8 mouse cellular contexts compared by ENCODE assay signal in the genomic region with DNA sequence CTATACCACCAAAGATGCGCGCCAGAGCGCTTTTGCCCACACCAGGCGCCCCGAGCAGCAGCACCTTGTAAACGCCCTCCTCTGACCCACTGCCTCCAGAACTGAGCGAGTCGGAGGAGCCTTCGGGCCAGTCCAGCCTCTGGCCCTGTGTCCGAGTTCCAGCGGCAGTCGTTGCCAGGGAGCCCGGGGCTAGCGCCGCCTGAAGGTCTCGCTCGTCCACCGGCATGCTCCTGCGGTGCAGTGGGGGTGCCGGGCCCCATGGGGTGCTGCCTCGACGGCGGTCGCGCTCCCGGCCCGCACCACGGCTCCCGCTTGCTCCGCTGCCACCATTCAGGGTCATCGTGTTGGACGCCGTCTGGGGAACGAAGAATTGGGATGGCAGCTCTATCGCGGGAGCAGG. TPM values are rescaled to one million over a fixed set of nuclear protein-coding genes. Genes with fewer than 3 reads are reported as not detected.
A peak's percentile ranks its signal among the peaks of the same experiment; 100 is the strongest.
DNase-seq lines count a peak whose midpoint lies in the region; ATAC-seq lines count a peak whose summit lies in the region.

No protein-coding gene starts in this region.

- H3K9ac ChIP-seq in heart, embryonic 16.5 days (ENCODE audit: low read length): peak overlapping the region; percentile 95
- peak overlapping the region; percentile 68 for H3K9ac ChIP-seq in limb, embryonic 13.5 days

- H3K4me2 ChIP-seq in heart, embryonic 16.5 days (ENCODE audit: low read depth, low read length): peak overlapping the region; percentile 76
- H3K4me2 ChIP-seq in limb, embryonic 13.5 days (replicated peaks): peak overlapping the region; percentile 77

- no peak for ATAC-seq in heart, embryonic 16.5 days (replicated peaks; ENCODE audit: extremely low read depth, insufficient read depth, low FRiP score)
- ATAC-seq in limb, embryonic 13.5 days (ENCODE audit: low FRiP score, low read depth): 0 out of 2 replicates have a peak, but pooled peaks have one; percentile 2
- 0 out of 2 replicates have a peak, but pooled peaks have one; percentile 11 for ATAC-seq in monocyte, adult 5-6 weeks (replicated peaks; ENCODE audit: insufficient number of reproducible peaks, low FRiP score, low TSS enrichment, poor library complexity, severe bottlenecking)

- H3K27ac ChIP-seq in brown adipose tissue, adult 24 weeks (replicated peaks; ENCODE audit: low read depth, low read length): no peak overlapping the region
- H3K27ac ChIP-seq in heart, embryonic 16.5 days (ENCODE audit: low read length): peak overlapping the region; percentile 96
- no peak overlapping the region; the same call in 1 of the 2 replicates for H3K27ac ChIP-seq in limb, embryonic 13.5 days

- no peaks in the 10 kb centered on the region for H3K27me3 ChIP-seq in heart, embryonic 16.5 days (ENCODE audit: control insufficient read depth, insufficient read depth, low read length)
- H3K27me3 ChIP-seq in limb, embryonic 13.5 days: peaks cover 20% of the 10 kb centered on the region

- H3K9me3 ChIP-seq in heart, embryonic 16.5 days (replicated peaks; ENCODE audit: control insufficient read depth, low read length): no peaks in the 10 kb centered on the region
- H3K9me3 ChIP-seq in limb, embryonic 13.5 days: no peaks in the 10 kb centered on the region

- H3K36me3 ChIP-seq in heart, embryonic 16.5 days (ENCODE audit: control insufficient read depth, insufficient read depth): peaks cover 23% of the 10 kb centered on the region
- H3K36me3 ChIP-seq in limb, embryonic 13.5 days: peaks cover 8% of the 10 kb centered on the region

- DNase-seq in right cerebral cortex, postnatal 10 days (ENCODE audit: low spot score in 2 of 2): peak; percentile 32 to 36
- DNase-seq in right cerebral cortex, adult 2 months (ENCODE audit: low spot score in 2 of 2): no peak
- no peak for DNase-seq in cerebellum, adult 11-12 months
- DNase-seq in frontal cortex, postnatal 36 days (ENCODE audit: low spot score in 2 of 2): no peak

- 1% methylated on average over 36 of the region's 36 CpGs for WGBS in heart, embryonic 16.5 days
- under 1% methylated on average over 36 of the region's 36 CpGs for WGBS in limb, embryonic 13.5 days

- H3K4me1 ChIP-seq in brown adipose tissue, adult 24 weeks (ENCODE audit: control insufficient read depth, insufficient read depth, insufficient read length, low read length): peaks cover 14% of the 10 kb centered on the region; the same call in 1 of the 2 replicates
- H3K4me1 ChIP-seq in heart, embryonic 16.5 days (ENCODE audit: control insufficient read depth, insufficient read depth, low read length): peaks cover 36% of the 10 kb centered on the region
- peaks cover 31% of the 10 kb centered on the region for H3K4me1 ChIP-seq in limb, embryonic 13.5 days

- peak overlapping the region; percentile 50 for H3K4me3 ChIP-seq in brown adipose tissue, adult 24 weeks (ENCODE audit: insufficient read depth, low read depth, low read length)
- H3K4me3 ChIP-seq in heart, embryonic 16.5 days (ENCODE audit: low read length): peak overlapping the region; percentile 84
- peak overlapping the region; percentile 48 for H3K4me3 ChIP-seq in limb, embryonic 13.5 days

RNA-seq across cellular contexts. Expression of a gene that starts 0.6 kb away (rescaled TPM):
- polyA plus RNA-seq in brown adipose tissue, adult 24 weeks (2012; ENCODE audit: insufficient read depth, insufficient read length, missing spikeins): 1.5 and 2.0 TPM in 2 replicates
- 289 and 293 TPM in 2 replicates for polyA plus RNA-seq in heart, embryonic 16.5 days (2015; fragmentation: Nextera tagmentation; extraction: Ambion mirVana)
- 18.1 TPM in 2 replicates for polyA plus RNA-seq in limb, embryonic 13.5 days (2015; fragmentation: Nextera tagmentation; extraction: Ambion mirVana)
- total RNA-seq in monocyte, adult 5-6 weeks (2017): 12.6 to 19.0 TPM (median 14.8 TPM) in 3 replicates

RNA-seq across cellular contexts. Expression of a gene that starts 6.4 kb away (rescaled TPM):
- polyA plus RNA-seq in brown adipose tissue, adult 24 weeks (2012; ENCODE audit: insufficient read depth, insufficient read length, missing spikeins): not detected in 2 replicates
- polyA plus RNA-seq in heart, embryonic 16.5 days (2015; fragmentation: Nextera tagmentation; extraction: Ambion mirVana): 20.1 and 25.9 TPM in 2 replicates
- 0.22 TPM in 1 of 2 replicates, not detected in the other for polyA plus RNA-seq in limb, embryonic 13.5 days (2015; fragmentation: Nextera tagmentation; extraction: Ambion mirVana)
- total RNA-seq in monocyte, adult 5-6 weeks (2017): not detected in 3 replicates

RNA-seq across cellular contexts. Expression of a gene that starts 11.2 kb away (rescaled TPM):
- 62.5 and 67.4 TPM in 2 replicates for polyA plus RNA-seq in brown adipose tissue, adult 24 weeks (2012; ENCODE audit: insufficient read depth, insufficient read length, missing spikeins)
- 171 and 196 TPM in 2 replicates for polyA plus RNA-seq in heart, embryonic 16.5 days (2015; fragmentation: Nextera tagmentation; extraction: Ambion mirVana)
- 88.9 and 89.4 TPM in 2 replicates for polyA plus RNA-seq in limb, embryonic 13.5 days (2015; fragmentation: Nextera tagmentation; extraction: Ambion mirVana)
- 20.6 to 41.4 TPM (median 36.8 TPM) in 3 replicates for total RNA-seq in monocyte, adult 5-6 weeks (2017)

RNA-seq across cellular contexts. Expression of a gene that starts 39.3 kb away (rescaled TPM):
- 23.7 and 36.2 TPM in 2 replicates for polyA plus RNA-seq in brown adipose tissue, adult 24 weeks (2012; ENCODE audit: insufficient read depth, insufficient read length, missing spikeins)
- polyA plus RNA-seq in heart, embryonic 16.5 days (2015; fragmentation: Nextera tagmentation; extraction: Ambion mirVana): 6.2 and 6.7 TPM in 2 replicates
- 13.8 and 14.0 TPM in 2 replicates for polyA plus RNA-seq in limb, embryonic 13.5 days (2015; fragmentation: Nextera tagmentation; extraction: Ambion mirVana)
- 3.4 to 6.1 TPM (median 5.0 TPM) in 3 replicates for total RNA-seq in monocyte, adult 5-6 weeks (2017)

Comparison
In these comparisons a context has a peak if more than half of its experiments do, and no peak if none do; other contexts are left out.
1. DNase-seq: peak in right cerebral cortex, postnatal 10 days (2 of 2); none in right cerebral cortex, adult 2 months (0 of 2), cerebellum, adult 11-12 months (single experiment) and frontal cortex, postnatal 36 days (0 of 2).
2. RNA of a gene that starts 0.6 kb away (polyA plus RNA-seq): 289 to 293 TPM in heart, embryonic 16.5 days; 18.1 TPM in limb, embryonic 13.5 days and 1.5 to 2.0 TPM in brown adipose tissue, adult 24 weeks; every median in the first group is over 10 times any median in the second.
3. RNA of a gene that starts 6.4 kb away (polyA plus RNA-seq): 20.1 to 25.9 TPM in heart, embryonic 16.5 days; 0.22 TPM in limb, embryonic 13.5 days and not detected in brown adipose tissue, adult 24 weeks; every median in the first group is over 10 times any median in the second.
4. Peak in every context shown above with its lines, with median percentiles within 50 percentile points of each other: H3K4me3 ChIP-seq.